Mouse (Mus musculus) liver, postnatal 0 days (tissue): ENCODE measurements around the gene Gm13290.
"Not testable (repeated sequence)": the region's sequence is repeated elsewhere in the genome, so short reads cannot be mapped to it uniquely, and the experiment has no call there.

ENCODE experiments used
- CTCF ChIP-seq: sonication (generic); IDR thresholded peaks from 2 replicates; pipeline ENCODE4 v1.5.1; 2016; ENCODE audit warnings: antibody characterized with exemption, low read depth
- EP300 ChIP-seq: IDR thresholded peaks from 2 replicates; pipeline ENCODE4 v1.6.1; 2016; ENCODE audit warnings: antibody characterized with exemption, low read depth, mild to moderate bottlenecking

DNA sequence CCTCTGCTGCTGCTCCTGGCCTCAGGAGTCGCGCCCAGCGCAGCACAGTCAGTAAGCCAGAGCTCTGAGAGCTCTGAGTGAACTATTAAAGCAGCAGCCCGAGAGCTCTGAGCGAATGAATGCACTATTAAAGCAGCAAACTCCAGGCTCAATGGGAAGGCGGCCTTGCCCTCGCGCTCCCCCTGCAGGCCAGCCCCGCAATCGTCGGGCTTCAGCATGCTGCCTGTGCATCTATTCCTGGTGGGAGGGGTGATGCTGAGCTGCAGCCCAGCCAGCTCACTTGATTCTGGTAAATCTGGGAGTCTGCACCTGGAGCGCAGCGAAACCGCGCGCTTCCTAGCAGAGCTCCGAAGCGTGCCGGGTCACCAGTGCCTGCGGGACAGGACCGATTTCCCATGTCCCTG lies 16.0 kb upstream of the Gm13290 start:
- peak; percentile 72 for TF ChIP-seq CTCF
- not testable (repeated sequence) for TF ChIP-seq EP300
